Mouse (Mus musculus) small intestine, adult 2 months (tissue): Measurements from ENCODE around the gene Krtcap2. TPM values are rescaled to one million over a fixed set of nuclear protein-coding genes. Genes with fewer than 3 reads are reported as not detected.

Source experiments
- H3K27ac ChIP-seq: fragments of 200-500 bp; 2 replicates; pipeline ENCODE4 v1.5.1; 2012; ENCODE audit warnings: low read depth, low read length, control low read depth, inconsistent platforms; ENCODE audit not compliant: insufficient read depth
- H3K27me3 ChIP-seq: fragments of 200-500 bp; 2 replicates; pipeline ENCODE4 v1.6.1; 2012; ENCODE audit warnings: mild to moderate bottlenecking, moderate library complexity, low read length, inconsistent platforms; ENCODE audit not compliant: control insufficient read depth, insufficient read depth
- H3K36me3 ChIP-seq: fragments of 200-500 bp; 2 replicates; pipeline ENCODE4 v1.6.1; 2012; ENCODE audit warnings: mild to moderate bottlenecking, low read length, control low read depth, inconsistent platforms; ENCODE audit not compliant: control insufficient read depth, insufficient read depth
- H3K4me1 ChIP-seq: fragments of 200-500 bp; 2 replicates; pipeline ENCODE4 v1.6.1; 2012; ENCODE audit warnings: low read length, inconsistent platforms, mixed read lengths; ENCODE audit not compliant: control insufficient read depth, insufficient read depth, insufficient read length
- H3K4me3 ChIP-seq: fragments of 200-500 bp; 2 replicates; pipeline ENCODE4 v1.5.1; 2012; ENCODE audit warnings: low read depth, mild to moderate bottlenecking, control low read depth, inconsistent platforms, low read length, moderate library complexity
- CTCF ChIP-seq: fragments of 200-500 bp; IDR thresholded peaks from 2 replicates; pipeline ENCODE4 v1.5.1; 2012; ENCODE audit warnings: low read depth, mild to moderate bottlenecking, control low read depth, inconsistent platforms, low read length, moderate library complexity, mixed read lengths; ENCODE audit not compliant: insufficient replicate concordance, insufficient read length; ENCODE audit errors: extremely low read depth
- POLR2A ChIP-seq: fragments of 200-500 bp; IDR thresholded peaks from 2 replicates; pipeline ENCODE4 v1.6.1; 2012; ENCODE audit warnings: low read depth, mild to moderate bottlenecking, control low read depth, inconsistent platforms, low read length, moderate library complexity
- WGBS: fragments of 180-500 bp; shearing (Covaris S2); methylation state at CpG from one replicate; pipeline ENCODE4 v1.1.7; 2018; 5-methylcytosine and 5-hydroxymethylcytosine counted together
- polyA plus RNA-seq: library from polyadenylated mRNA; depleted of rRNA; stranded (reverse); fragments of >200 nt; gene quantifications from 2 replicates; pipeline ENCODE4 v1.2.3, GENCODE M21; 2012

Gene Krtcap2
- polyA plus RNA-seq, 1 experiment = 182 TPM

DNA sequence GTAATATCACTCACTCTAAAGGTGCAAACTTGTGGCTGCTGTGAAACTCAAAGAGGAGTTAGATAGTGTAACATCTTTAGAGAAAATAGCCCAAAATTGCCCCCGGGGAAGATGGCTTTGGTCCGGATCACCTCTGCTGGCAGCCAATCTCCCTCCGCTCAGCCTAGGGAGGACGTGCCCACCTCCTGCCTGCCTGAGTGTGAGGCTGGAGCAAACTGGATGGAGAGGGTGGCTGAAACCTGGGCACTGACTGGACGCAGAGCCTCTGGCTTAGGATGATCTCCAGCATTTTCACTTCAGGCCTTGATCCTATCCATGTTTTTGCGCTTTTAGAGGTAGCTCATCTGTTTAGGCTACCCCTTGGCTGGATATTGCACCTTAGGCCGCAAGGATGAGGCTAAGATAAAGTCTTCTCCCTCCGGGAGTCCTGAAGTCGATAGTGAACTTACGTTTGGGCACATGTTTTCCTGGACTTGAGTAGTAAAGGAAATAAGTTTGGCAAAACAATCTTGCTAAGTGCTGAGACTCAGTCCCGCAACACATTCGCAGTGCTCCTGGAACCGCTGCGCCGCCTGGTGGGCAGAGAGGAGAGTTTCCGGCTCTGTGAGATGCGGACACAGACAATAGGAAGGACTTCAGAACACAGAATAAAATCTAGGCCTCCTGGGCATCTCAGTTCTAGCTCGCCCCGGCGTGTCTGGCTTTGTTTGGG is 36.0 kb downstream of the Krtcap2 start:
- peak overlapping the region; percentile 99 for H3K27ac ChIP-seq
- no peak for TF ChIP-seq POLR2A
- peak; percentile 96 for TF ChIP-seq CTCF
- H3K4me1 ChIP-seq = peaks cover 19% of the 10 kb centered on the region
- H3K4me3 ChIP-seq = peak overlapping the region; percentile 85; the same call in 1 of the 2 replicates
- no peaks in the 10 kb centered on the region for H3K36me3 ChIP-seq
- H3K27me3 ChIP-seq = no peaks in the 10 kb centered on the region
- 10% methylated on average over 20 of the region's 20 CpGs for WGBS

DNA sequence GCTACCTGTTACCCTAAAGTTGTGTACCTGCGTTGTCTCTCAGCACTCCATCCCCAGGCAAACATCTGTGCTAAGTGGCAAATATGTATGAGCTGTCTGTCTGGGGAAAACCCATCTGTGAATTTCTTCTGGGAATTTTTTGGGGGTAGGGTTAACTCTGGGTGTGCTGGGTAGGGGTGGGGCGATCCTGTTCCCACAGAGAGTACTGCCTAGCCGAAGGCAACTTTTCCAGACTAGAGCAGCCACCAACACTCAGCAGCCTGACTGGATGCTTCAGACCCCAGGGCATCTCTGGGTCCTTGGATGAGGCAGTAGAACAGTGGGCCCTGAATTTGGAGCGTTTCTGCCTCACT is 36.5 kb downstream of the Krtcap2 start:
- WGBS = 22% methylated on average over 4 of the region's 4 CpGs
- Histone ChIP-seq H3K27me3 (no peaks in the 10 kb centered on the region), H3K4me1 (peaks cover 16% of the 10 kb centered on the region), H3K36me3 (no peaks in the 10 kb centered on the region), H3K27ac (no peak overlapping the region), H3K4me3 (no peak overlapping the region)
- TF ChIP-seq CTCF (no peak), POLR2A (no peak)

DNA sequence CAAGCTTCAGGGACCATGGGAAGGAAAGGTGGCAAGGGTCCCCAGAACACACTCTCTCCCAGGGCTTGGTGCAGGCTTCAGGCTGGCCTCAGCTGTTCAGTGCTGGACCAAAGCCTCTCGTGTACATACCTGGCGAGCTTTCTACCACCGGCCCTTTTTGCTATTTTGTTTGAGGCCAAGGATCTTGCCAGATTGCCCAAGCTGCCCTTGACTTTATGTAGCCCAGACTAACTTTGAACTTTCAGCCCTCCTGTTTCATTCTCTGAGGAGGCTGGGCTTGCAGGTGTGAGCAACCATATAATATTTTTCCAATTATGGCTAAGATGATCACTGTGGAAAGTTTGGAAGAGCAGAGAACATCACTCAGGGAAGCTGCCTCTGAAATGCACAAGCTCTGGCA is 38.5 kb downstream of the Krtcap2 start:
- 28% methylated on average over 3 of the region's 3 CpGs for WGBS

DNA sequence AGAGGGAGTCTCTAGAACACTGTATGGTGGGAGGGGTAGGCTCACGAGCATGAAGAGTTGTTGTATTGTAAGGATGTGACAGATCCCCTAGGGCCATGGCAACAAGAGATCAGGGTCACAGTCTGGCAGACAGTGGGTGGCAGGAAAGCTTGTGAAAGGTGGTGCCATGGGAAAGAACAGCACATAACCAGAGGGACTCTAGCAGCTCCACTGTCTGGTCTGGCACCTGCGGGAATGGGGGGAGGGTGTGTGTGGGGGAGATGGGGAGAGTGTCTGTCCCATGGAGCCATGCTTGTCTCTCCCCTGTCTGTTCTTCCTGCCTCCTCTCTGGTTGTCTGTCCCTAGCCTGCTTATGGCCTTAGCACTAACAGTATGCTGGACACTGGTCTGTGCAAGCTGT is 39.8 kb downstream of the Krtcap2 start:
- 65% methylated on average over 2 of the region's 2 CpGs for WGBS
- Histone ChIP-seq H3K36me3 (no peaks in the 10 kb centered on the region), H3K27ac (peak overlapping the region; percentile 15; the same call in 1 of the 2 replicates), H3K4me1 (peaks cover 25% of the 10 kb centered on the region), H3K4me3 (no peak overlapping the region), H3K27me3 (no peaks in the 10 kb centered on the region)
- TF ChIP-seq CTCF = no peak
- TF ChIP-seq POLR2A = no peak

More for the DNA sequence above, 38.5 kb downstream of the Krtcap2 start:
- H3K4me3 ChIP-seq = no peak overlapping the region
- peaks cover 25% of the 10 kb centered on the region for H3K4me1 ChIP-seq
- no peaks in the 10 kb centered on the region for H3K27me3 ChIP-seq
- H3K27ac ChIP-seq = no peak overlapping the region
- no peak for TF ChIP-seq CTCF
- no peak for TF ChIP-seq POLR2A
- H3K36me3 ChIP-seq = no peaks in the 10 kb centered on the region

DNA sequence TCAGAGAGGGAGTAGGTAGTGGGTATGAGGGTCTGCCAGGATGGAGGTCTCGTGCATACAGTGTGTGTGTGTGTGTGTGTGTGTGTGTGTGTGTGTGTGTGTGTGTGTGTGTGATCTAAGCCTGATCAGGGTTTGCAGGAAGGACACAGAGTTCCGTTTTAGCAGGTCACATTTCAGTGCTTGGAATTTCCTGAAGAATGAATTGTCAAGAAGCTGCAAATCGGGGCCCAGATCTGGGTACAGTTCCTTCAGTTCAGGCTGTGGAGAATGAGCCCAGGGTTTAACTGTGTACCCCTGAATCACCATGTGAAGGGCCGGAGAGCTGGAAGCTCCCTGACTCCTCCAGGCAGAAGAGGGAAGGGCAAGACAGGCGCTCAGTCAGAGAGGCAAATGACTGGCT is 41.5 kb downstream of the Krtcap2 start:
- Histone ChIP-seq H3K27ac (no peak overlapping the region), H3K4me3 (no peak overlapping the region), H3K36me3 (no peaks in the 10 kb centered on the region), H3K4me1 (peaks cover 21% of the 10 kb centered on the region), H3K27me3 (no peaks in the 10 kb centered on the region)
- WGBS = 76% methylated on average over 5 of the region's 5 CpGs
- TF ChIP-seq POLR2A = no peak
- no peak for TF ChIP-seq CTCF

DNA sequence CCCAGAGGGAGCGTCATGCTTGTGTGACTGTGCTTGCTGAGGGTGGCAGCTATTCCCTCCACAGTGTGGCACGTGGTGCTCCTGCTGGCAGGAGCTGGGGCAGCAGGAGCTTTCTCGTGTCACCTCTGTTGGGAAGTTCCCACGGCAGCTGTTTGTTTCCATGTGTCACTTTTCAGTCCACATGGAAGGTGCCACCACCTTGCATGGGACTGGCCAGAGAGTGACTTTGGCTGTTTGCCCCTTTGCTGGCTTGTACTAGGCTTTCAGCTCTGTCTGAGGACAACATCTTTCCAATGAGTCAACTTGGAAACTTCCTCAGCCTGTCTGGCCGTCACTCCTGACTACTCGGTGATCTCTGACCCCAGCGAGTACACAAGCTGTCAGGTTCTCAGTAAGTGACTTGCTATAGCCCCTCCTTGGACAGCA is 42.8 kb downstream of the Krtcap2 start:
- peaks cover 30% of the 10 kb centered on the region for H3K4me1 ChIP-seq
- no peaks in the 10 kb centered on the region for H3K27me3 ChIP-seq
- WGBS = 12% methylated on average over 7 of the region's 7 CpGs
- no peaks in the 10 kb centered on the region for H3K36me3 ChIP-seq
- H3K4me3 ChIP-seq = no peak overlapping the region
- peak overlapping the region; percentile 55 for H3K27ac ChIP-seq
- no peak for TF ChIP-seq POLR2A
- TF ChIP-seq CTCF = no peak

DNA sequence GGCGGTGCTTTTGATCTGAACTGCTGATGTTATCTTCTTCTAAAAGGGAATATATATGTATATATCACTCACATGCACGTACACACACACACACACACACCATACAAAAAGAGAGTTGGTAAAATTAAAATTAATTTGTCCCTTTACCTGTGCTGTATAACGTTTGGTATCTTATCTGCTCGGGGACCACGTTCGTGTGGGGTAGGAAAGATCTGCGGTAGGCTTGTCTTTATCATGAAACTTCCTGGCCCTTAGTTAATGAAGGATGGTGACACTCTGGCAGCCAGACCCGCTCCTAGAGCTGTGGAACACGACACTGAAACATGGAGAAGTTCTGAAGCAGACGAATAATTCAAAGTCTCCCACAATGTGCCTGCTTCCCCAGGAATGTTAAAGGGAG is 46.1 kb downstream of the Krtcap2 start:
- H3K27ac ChIP-seq = no peak overlapping the region
- no peaks in the 10 kb centered on the region for H3K27me3 ChIP-seq
- no peaks in the 10 kb centered on the region for H3K36me3 ChIP-seq
- H3K4me3 ChIP-seq = no peak overlapping the region
- TF ChIP-seq POLR2A = no peak
- no peak for TF ChIP-seq CTCF
- H3K4me1 ChIP-seq = peaks cover 35% of the 10 kb centered on the region
- WGBS = 66% methylated on average over 10 of the region's 10 CpGs

DNA sequence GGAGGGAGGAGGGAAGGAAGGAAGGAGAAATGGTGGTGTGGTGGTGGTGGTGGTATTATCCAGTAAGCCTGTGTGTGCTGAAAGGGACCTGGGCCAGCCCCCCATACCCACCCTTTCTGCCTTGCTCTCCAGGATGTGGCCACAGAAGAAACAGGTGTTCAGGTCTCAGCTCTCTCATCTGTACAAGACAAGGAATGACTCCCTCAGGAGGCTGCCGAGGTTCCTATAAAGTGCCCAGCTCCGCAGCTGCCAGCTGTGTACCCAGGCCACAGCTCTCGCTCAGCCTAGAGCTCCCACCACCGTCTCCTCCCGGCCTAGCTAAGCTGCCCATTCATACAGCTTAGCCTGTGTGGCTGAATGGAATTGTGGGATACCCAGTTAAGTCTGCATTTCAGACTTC is 46.5 kb downstream of the Krtcap2 start:
- Histone ChIP-seq H3K27ac (no peak overlapping the region), H3K4me1 (peaks cover 35% of the 10 kb centered on the region), H3K4me3 (no peak overlapping the region), H3K27me3 (no peaks in the 10 kb centered on the region), H3K36me3 (no peaks in the 10 kb centered on the region)
- 64% methylated on average over 5 of the region's 5 CpGs for WGBS
- no peak for TF ChIP-seq POLR2A
- TF ChIP-seq CTCF = no peak
